7 mouse cellular contexts compared by ENCODE assay signal in the genomic region with DNA sequence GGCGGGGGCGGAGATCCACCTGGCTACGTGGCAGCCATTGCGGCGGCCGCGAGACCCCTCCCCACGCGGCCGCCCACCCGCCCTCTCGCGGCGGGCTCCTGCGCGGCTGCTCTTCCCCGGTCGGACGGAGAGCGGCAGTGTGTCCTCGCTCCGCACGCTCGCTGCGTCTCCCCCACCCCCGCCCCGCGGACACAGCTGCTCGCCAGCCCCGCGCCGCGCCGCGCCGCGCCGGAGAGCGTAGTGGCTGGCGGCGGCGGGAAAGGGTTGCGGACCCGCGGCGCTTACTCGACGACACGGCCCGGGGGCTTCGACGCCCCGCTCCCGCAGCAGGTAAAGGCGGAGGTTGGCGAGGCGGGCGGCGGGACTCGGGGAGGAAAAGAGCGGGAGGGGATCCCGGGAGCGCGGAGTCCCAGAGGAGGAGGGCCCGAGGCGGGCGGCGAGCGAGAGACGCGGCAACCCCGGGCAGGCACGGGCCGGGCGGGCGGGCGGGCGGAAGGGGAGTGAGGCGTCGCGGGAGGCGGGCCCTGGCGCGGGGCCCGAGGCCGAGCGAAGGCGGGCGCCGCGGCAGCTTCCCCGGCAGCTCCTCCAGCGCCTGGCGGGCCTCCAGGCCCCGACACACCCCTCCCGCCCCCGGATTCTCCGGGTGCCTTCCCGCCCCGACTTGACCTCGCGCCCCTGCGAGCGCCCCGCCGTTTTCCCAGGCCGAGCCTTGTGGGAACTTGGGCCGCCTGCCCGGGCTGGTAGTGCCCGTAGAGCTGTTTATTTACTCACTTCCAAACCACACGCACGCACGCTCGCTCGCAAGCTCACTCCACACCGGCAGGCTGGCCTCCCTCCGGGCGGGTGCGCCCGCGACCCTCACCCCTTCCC. TPM values are rescaled to one million over a fixed set of nuclear protein-coding genes. Genes with fewer than 3 reads are reported as not detected.
A peak's percentile ranks its signal among the peaks of the same experiment; 100 is the strongest.
DNase-seq lines count a peak whose midpoint lies in the region; ATAC-seq and TF ChIP-seq lines count a peak whose summit lies in the region.

No protein-coding gene starts in this region.

- under 1% methylated on average over 92 of the region's 121 CpGs for WGBS in embryonic facial prominence, embryonic 12.5 days
- 1% methylated on average over 104 of the region's 121 CpGs for WGBS in kidney, adult 2 months
- WGBS in limb, embryonic 12.5 days: under 1% methylated on average over 87 of the region's 121 CpGs
- WGBS in midbrain, embryonic 14.5 days: under 1% methylated on average over 94 of the region's 121 CpGs

- no peaks in the 10 kb centered on the region for H3K36me3 ChIP-seq in embryonic facial prominence, embryonic 12.5 days
- H3K36me3 ChIP-seq in kidney, adult 2 months (ENCODE audit: control insufficient read depth, insufficient read depth, low read length): no peaks in the 10 kb centered on the region
- peaks cover 10% of the 10 kb centered on the region; the same call in 1 of the 2 replicates for H3K36me3 ChIP-seq in limb, embryonic 12.5 days
- no peaks in the 10 kb centered on the region for H3K36me3 ChIP-seq in midbrain, embryonic 14.5 days (ENCODE audit: control insufficient read depth, insufficient read depth, low read length)

- ATAC-seq in embryonic facial prominence, embryonic 12.5 days (ENCODE audit: insufficient number of reproducible peaks, insufficient read depth, low FRiP score, low TSS enrichment): peak; percentile 83
- ATAC-seq in limb, embryonic 12.5 days (ENCODE audit: insufficient number of reproducible peaks, insufficient read depth, low FRiP score, low TSS enrichment, low read depth): peak; percentile 82
- peak; percentile 89 for ATAC-seq in midbrain, embryonic 14.5 days (ENCODE audit: low FRiP score, low TSS enrichment)

- peak overlapping the region; percentile 84 for H3K4me3 ChIP-seq in embryonic facial prominence, embryonic 12.5 days
- peak overlapping the region; percentile 76 for H3K4me3 ChIP-seq in kidney, adult 2 months (ENCODE audit: insufficient read depth, low read depth, low read length)
- peak overlapping the region; percentile 86 for H3K4me3 ChIP-seq in limb, embryonic 12.5 days (replicated peaks)
- H3K4me3 ChIP-seq in midbrain, embryonic 14.5 days (replicated peaks; ENCODE audit: low read depth, low read length): peak overlapping the region; percentile 97

- no peaks in the 10 kb centered on the region for H3K27me3 ChIP-seq in embryonic facial prominence, embryonic 12.5 days
- no peaks in the 10 kb centered on the region for H3K27me3 ChIP-seq in kidney, adult 2 months (replicated peaks; ENCODE audit: control insufficient read depth, insufficient read depth, low read length)
- no peaks in the 10 kb centered on the region for H3K27me3 ChIP-seq in limb, embryonic 12.5 days
- H3K27me3 ChIP-seq in midbrain, embryonic 14.5 days (ENCODE audit: control insufficient read depth, insufficient read depth, low read length): no peaks in the 10 kb centered on the region

- peak overlapping the region; percentile 98 for H3K9ac ChIP-seq in embryonic facial prominence, embryonic 12.5 days
- peak overlapping the region; percentile 99 for H3K9ac ChIP-seq in limb, embryonic 12.5 days (replicated peaks)
- peak overlapping the region; percentile 100 for H3K9ac ChIP-seq in midbrain, embryonic 14.5 days (replicated peaks; ENCODE audit: low read length)

- peak overlapping the region; percentile 69 for H3K4me2 ChIP-seq in embryonic facial prominence, embryonic 12.5 days (replicated peaks)
- peak overlapping the region; percentile 76 for H3K4me2 ChIP-seq in limb, embryonic 12.5 days
- peak overlapping the region; percentile 81 for H3K4me2 ChIP-seq in midbrain, embryonic 14.5 days (ENCODE audit: low read length)

- TF ChIP-seq CTCF in kidney, adult 2 months (conservative IDR thresholded peaks at IDR 0.05; ENCODE audit: insufficient read depth, insufficient read length, low read depth, low read length): peak; percentile 42

- peaks cover 4% of the 10 kb centered on the region for H3K4me1 ChIP-seq in embryonic facial prominence, embryonic 12.5 days
- peaks cover 3% of the 10 kb centered on the region; the same call in 1 of the 2 replicates for H3K4me1 ChIP-seq in kidney, adult 2 months (ENCODE audit: control insufficient read depth, insufficient read depth, low read length)
- H3K4me1 ChIP-seq in limb, embryonic 12.5 days (replicated peaks): peaks cover 7% of the 10 kb centered on the region
- H3K4me1 ChIP-seq in midbrain, embryonic 14.5 days (ENCODE audit: control insufficient read depth, insufficient read depth, low read length): peaks cover 13% of the 10 kb centered on the region; the same call in 1 of the 2 replicates

- no peak for TF ChIP-seq POLR2A in kidney, adult 2 months (IDR thresholded peaks at IDR 0.05; ENCODE audit: low read depth, low read length)

- H3K27ac ChIP-seq in embryonic facial prominence, embryonic 12.5 days: peak overlapping the region; percentile 100
- H3K27ac ChIP-seq in kidney, adult 2 months (ENCODE audit: insufficient read depth, low read depth, low read length): peak overlapping the region; percentile 98
- H3K27ac ChIP-seq in limb, embryonic 12.5 days: peak overlapping the region; percentile 100
- peak overlapping the region; percentile 100 for H3K27ac ChIP-seq in midbrain, embryonic 14.5 days (replicated peaks; ENCODE audit: low read depth, low read length)

- DNase-seq in adrenal gland, postnatal 25 days: peak; percentile 91
- peak; percentile 90 to 91 for DNase-seq in heart, adult 18-20 months
- peak; percentile 94 for DNase-seq in kidney, adult 2 months
- peak; percentile 95 for DNase-seq in midbrain, embryonic 14.5 days
- DNase-seq in spleen, adult 12 weeks (ENCODE audit: low spot score): peak; percentile 69

- no peaks in the 10 kb centered on the region for H3K9me3 ChIP-seq in embryonic facial prominence, embryonic 12.5 days
- H3K9me3 ChIP-seq in limb, embryonic 12.5 days: no peaks in the 10 kb centered on the region
- H3K9me3 ChIP-seq in midbrain, embryonic 14.5 days (ENCODE audit: control insufficient read depth, low read length): no peaks in the 10 kb centered on the region

RNA-seq across cellular contexts. Expression of a gene that starts 0.8 kb away (rescaled TPM):
- 15.7 and 28.0 TPM in 2 replicates for total RNA-seq in adrenal gland, postnatal 25 days (2021)
- 38.1 and 41.7 TPM in 2 replicates for polyA plus RNA-seq in embryonic facial prominence, embryonic 12.5 days (2016; fragmentation: Nextera tagmentation; extraction: Ambion mirVana)
- total RNA-seq in heart, adult 18-20 months (2021): 10 to 100 TPM in 1 of 2 experiments, 1 to 10 TPM in 1; 9.8 to 11.5 TPM
- polyA plus RNA-seq in kidney, adult 2 months (2012; rRNA removed): 3.8 TPM in 2 replicates
- 45.5 and 46.1 TPM in 2 replicates for polyA plus RNA-seq in limb, embryonic 12.5 days (2016; fragmentation: Nextera tagmentation; extraction: Ambion mirVana)
- 26.1 and 32.6 TPM in 2 replicates for polyA plus RNA-seq in midbrain, embryonic 14.5 days (2014; fragmentation: Nextera tagmentation; extraction: Ambion mirVana)

Comparison
In these comparisons a context has a peak if more than half of its experiments do, and no peak if none do; other contexts are left out.
1. Peak in every context shown above with its lines: DNase-seq, ATAC-seq, H3K4me3 ChIP-seq and H3K27ac ChIP-seq.